Mouse (Mus musculus): ENCODE data around the gene Grem1. TPM values are rescaled to one million over a fixed set of nuclear protein-coding genes. Genes with fewer than 3 reads are reported as not detected.
A peak's percentile ranks its signal among the peaks of the same experiment; 100 is the strongest.

The Grem1 gene
- total RNA-seq, 2 experiments from 2014 or later, result not detected

DNA sequence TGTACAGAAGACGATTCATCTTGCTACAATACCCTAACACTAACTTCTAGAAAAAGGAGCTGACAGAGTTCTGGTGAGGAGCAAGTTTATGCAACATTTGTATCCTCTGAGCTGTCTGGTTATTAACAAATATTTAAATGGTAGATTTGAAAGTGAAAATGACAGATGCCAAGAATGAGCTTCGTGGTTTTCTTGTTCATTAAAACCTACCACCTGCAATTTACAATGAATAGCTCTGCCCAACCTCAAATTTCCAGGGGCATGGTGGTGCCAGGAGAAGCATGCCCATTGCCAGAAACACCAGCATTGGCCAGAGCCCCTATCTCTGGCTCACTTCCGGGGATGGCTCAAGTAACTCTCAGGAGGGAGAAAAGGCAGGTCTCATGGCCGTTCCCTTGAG is 23.1 kb upstream of the Grem1 start:
- Histone ChIP-seq H3K27ac (no peak overlapping the region), H3K4me3 (no peak overlapping the region)
- TF ChIP-seq CTCF (IDR thresholded peaks at IDR 0.05), result no peak
- no peak for DNase-seq
- intact Hi-C loops (cut with DNase I), result no loop called here

DNA sequence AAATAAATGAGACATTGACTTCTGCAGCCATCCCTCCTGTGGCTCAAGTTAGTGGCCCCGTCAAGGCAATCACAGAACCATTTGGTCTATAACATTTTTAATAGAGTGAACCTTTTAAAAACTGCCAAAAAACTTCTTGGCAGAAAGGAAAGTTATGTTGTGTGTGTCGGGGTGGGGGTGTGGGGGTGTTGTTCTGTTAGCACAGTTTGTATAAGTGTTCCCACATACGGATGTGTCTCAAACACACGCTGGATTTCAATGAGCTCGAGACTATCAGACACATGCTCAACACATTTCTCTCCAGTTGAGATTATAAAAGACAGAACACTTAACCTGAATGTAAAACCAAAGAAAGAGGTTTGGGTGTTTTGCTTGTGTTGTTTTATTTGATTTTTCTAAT is 22.7 kb upstream of the Grem1 start:
- intact Hi-C loops (cut with DNase I), result no loop called here
- Histone ChIP-seq H3K4me3 (no peak overlapping the region), H3K27ac (no peak overlapping the region)
- no peak for TF ChIP-seq CTCF (IDR thresholded peaks at IDR 0.05)
- no peak for DNase-seq

DNA sequence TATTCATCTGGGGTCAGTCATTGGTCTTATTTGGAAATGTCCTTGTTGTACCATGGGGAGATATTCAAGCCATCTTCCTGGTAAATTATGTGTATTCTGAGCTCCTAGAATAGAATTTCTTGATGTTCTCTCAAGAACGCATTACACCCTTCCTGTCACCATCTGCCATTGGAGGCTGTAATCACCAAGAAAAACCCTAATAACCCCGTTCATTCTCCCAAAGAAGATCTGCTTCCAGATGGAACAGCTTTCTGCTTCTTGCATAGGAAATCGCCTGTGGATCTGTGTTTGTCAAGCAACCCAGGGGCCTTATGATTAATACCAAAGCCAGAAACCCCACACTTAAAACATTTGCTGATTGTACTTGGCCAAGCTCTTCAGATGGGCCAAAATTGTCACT is 20.9 kb upstream of the Grem1 start:
- Histone ChIP-seq H3K27ac (no peak overlapping the region), H3K4me3 (no peak overlapping the region)
- intact Hi-C loops (cut with DNase I), result no loop called here
- no peak for DNase-seq
- no peak for TF ChIP-seq CTCF (IDR thresholded peaks at IDR 0.05)

DNA sequence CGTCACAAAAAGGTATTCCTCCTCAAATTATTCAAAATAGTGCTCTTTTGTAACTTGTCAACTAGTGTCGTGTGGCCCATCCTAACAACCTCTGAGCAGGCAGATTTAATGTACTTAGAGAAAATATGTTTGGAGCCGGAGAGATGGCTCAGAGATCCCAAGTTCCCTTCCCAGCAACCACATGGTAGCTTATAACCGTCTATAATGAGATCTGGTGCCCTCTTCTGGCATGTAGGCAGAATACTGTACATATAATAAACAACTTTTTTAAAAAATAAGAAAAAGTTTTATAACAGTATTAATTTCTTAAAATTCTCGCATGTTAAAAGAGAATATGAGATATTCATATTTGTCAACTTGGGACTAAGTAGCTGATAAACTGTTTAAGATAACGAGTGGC is 19.6 kb upstream of the Grem1 start:
- intact Hi-C loops (cut with DNase I), result no loop called here
- no peak overlapping the region for H3K4me3 ChIP-seq
- no peak overlapping the region for H3K27ac ChIP-seq
- no peak; the same call in 1 of the 2 replicates for TF ChIP-seq CTCF (IDR thresholded peaks at IDR 0.05)
- DNase-seq, result no peak

DNA sequence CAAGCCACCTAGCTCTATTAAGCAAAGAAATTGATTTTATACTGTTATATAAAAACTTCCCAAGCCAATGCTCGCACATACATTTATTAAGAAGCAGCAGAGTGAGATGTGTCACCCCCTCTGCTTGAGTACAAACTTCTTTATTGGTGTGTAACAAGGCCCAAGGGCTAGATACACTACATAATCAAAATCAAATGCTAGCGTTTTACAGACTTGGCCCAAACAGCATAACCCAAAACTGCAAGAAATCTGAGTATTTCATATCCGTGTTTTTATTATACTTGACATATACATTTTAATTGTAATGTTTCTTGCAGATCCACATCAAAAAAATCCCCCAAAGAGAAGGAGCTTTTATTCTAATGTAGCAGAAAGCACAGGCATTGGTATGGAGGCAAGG is 17.9 kb upstream of the Grem1 start:
- no peak overlapping the region for H3K27ac ChIP-seq
- TF ChIP-seq CTCF (IDR thresholded peaks at IDR 0.05), result no peak
- intact Hi-C loops (cut with DNase I), result no loop called here
- no peak overlapping the region for H3K4me3 ChIP-seq
- no peak for DNase-seq

DNA sequence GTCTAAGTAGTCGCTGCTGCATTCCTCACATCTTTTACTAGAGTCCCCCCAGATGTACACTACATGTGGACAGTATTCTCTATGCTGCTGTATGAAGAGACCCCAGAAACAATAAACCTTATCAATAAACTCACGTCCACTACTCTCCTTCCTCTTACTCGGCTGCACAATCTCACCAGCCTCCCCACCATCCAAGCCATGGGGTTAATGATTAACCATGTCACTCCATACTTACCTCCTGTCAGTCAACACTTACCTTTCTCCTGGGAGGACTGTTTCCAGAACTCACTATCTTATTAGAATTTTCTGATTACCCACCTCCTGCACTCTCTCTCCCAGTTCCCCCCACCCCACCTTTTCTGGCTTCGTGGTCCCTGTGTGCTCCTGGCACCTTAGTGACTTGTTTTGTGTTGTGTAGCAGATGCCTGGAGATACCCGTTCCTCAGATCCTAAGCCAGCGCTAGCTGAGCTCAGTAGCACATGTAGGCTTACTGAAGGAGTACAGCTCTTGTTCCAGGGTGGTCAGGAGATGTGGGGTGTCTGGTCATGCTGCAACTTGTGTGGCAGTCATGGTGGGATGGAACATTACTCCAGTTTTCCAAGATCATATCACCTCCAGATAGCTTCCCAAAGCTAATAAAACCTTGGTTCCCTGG is 15.8 kb upstream of the Grem1 start:
- DNase-seq, result no peak
- H3K4me3 ChIP-seq, result no peak overlapping the region
- H3K27ac ChIP-seq, result no peak overlapping the region
- TF ChIP-seq CTCF (IDR thresholded peaks at IDR 0.05), result no peak
- intact Hi-C loops (cut with DNase I), result no loop called here

DNA sequence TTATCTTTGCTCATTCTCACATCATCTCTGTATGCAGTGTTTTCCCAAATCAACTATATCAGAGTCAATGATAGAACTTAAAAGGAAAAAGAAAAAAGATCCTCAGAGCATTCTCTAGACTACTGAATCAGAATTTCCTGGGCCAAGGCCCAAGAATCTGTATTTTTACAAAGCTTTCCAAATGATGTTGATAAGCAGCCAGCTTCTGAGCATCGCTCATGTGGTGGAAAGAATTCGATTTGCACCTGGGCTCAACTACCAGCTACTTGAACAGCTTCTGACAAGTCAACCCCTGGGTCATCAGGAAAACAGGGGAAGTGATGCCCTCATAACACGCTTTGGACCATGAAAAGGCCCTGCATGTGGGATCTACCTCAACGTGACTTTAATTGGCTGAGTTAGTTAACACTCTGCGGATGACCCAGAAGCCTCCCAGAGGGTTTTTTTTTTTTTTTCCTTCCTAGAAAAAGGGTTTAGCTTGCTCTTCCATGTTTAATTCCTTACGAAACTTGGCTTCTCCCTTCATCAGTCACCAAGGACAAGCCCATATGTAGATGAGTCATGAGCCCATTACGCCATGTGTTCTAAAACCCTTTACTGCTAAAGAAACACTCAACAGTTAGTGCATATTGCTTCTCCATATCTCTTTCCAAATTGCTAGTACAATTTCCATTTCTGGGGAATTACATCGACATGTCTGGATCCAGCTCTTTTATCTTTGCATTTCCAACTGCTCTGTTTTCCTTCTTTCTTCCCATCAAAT is 10.3 kb upstream of the Grem1 start:
- intact Hi-C loops (cut with DNase I), result no loop called here
- DNase-seq, result no peak
- Histone ChIP-seq H3K27ac (no peak overlapping the region), H3K4me3 (no peak overlapping the region)
- TF ChIP-seq CTCF (IDR thresholded peaks at IDR 0.05), result no peak

DNA sequence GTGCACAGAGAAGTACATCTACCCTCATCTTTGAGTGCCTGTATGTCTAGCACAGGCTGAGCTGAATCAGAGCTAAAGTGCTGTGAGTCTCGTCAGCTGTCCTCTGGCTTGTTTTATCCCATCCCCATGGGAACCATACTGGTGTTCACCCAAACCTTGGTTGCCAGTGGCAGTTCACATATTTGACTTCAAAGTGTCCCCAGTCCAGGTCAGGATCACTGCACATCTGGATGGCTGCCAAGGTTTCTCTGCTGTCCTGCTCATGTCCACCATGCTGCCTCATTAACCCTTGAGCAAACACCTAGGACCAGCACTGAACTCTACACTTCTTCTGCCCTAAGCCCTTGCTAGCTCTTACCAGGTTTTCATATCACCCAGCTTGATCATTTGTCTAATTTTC is 7.4 kb upstream of the Grem1 start:
- Histone ChIP-seq H3K27ac (no peak overlapping the region), H3K4me3 (no peak overlapping the region)
- DNase-seq, result no peak
- intact Hi-C loops (cut with DNase I), result no loop called here
- no peak for TF ChIP-seq CTCF (IDR thresholded peaks at IDR 0.05)

DNA sequence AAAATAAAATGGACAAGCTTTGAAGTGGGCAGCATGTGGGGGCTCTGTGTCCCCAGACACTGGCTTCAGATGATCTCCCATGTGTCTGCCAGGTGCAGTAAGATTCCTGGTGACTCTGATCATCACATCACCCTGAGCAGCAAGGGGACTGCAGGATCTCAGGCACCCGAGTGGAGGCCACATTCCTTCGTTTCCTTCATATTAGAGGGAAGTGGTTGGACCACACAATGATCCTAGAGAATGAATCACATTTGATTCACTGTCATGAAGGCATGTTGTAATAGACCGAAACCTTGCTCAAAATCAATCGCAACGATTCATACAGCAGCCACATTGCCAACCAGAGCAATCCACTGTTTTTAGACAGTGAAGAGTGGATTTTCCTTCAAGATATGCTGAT is 6.5 kb upstream of the Grem1 start:
- no peak overlapping the region for H3K27ac ChIP-seq
- no peak for DNase-seq
- no peak for TF ChIP-seq CTCF (IDR thresholded peaks at IDR 0.05)
- no peak overlapping the region for H3K4me3 ChIP-seq
- intact Hi-C loops (cut with DNase I), result no loop called here

DNA sequence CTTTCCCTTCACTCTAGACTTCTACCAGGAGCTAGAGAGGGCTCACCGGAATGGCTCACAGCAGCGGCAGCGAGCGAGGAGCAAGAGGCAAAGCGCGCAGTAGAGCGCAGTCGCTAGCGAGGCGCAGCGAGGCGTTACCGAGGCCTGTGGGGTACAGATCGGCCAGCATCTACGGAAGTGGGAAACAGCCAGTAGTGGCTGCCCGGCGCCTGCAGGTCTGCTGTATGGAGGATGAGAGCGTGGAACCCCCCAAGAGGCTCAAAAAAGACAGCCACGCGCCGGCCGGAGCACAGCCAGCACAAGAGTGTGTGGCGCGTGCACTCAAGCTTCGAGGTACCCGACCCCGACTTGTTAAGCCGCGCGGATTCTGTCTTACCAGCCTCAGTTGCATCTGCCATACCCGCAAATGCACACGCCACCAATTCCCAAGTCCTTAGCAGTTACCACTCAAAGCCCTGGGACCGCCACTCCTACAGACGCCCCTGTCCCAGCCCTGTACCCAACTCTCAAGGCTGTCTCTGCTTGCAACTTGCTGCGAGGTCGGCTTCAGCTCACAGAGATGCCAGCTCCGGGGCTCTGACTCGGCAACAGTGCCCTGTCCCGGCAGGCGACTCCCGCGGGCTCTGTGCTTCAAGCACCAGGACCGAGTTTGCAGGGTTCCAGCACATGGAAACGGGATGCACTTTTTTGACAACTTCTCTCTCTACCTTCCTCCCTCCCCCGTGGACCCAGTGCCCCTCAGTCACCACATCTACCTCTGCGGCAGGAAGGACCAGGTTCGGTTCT is 728 bp downstream of the Grem1 start:
- Histone ChIP-seq H3K4me3 (peak overlapping the region; percentile 26), H3K27ac (no peak overlapping the region)
- no peak for TF ChIP-seq CTCF (IDR thresholded peaks at IDR 0.05)
- DNase-seq, result peak; percentile 16
- intact Hi-C loops (cut with DNase I), result no loop called here

DNA sequence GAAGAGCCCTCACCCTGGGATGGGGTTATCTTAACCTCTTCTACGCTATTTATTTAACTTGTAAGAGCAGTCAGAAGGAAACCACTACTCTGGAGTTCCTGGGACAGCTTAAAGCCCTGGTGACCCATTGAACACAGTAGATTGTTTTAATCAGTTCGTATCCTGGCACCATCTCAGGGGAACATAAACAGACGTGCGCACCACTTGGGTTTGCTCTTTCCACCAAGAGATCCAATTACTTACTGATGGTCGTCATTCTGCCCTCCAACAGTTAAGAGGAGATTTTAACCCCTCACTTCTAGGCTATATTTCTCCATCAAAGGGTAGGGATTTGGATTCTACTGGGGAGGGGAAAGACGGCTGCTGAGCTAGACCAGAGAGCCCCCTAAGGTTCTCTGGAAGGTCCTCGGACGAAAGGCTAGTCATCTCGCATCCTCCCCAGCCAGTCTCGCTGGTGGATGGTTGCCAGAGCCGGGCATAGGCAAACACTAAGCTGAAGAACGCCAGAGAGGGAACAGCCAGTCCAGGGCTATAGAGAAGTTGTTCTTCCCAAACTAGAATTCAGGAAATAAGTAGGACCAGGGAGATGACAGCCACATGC is 1.4 kb downstream of the Grem1 start:
- H3K4me3 ChIP-seq, result peak overlapping the region; percentile 26
- TF ChIP-seq CTCF (IDR thresholded peaks at IDR 0.05), result no peak
- intact Hi-C loops (cut with DNase I), result no loop called here
- DNase-seq, result peak; percentile 16
- no peak overlapping the region for H3K27ac ChIP-seq

DNA sequence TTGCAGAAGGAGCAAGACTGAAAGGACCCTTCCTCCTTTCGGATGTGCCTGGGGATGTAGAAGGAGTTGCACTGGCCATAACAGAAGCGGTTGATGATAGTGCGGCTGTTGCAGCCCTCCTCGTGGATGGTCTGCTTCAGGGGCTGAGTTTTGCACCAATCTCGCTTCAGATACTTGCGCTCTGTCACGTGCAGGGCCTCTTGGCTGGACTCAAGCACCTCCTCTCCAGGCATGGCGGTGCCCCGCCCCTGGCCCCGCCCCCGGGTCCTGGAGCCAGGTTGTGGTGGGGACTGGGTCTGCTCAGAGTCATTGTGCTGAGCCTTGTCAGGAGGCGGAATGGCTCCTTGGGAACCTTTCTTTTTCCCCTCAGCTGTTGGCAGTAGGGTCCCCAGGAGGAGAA is 8.7 kb downstream of the Grem1 start:
- H3K4me3 ChIP-seq, result no peak overlapping the region

DNA sequence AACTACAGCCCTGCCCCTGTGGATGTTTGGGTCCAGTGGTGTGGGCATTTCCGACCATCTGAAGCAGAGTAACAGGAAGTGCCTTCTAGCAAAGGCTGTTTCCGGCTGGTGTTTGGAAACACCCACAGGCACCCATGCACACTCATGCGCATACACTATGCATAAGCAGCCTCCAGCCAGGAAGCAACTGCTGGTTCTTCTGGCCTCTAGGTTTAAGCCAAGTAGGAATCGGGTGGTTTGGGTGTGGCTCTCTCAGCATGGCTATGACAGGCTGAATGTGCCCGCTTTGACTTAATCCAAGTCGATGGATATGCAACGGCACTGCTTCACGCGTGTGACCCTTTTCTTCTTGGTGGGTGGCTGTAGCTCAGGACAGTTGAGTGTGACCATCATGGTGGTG is 9.1 kb downstream of the Grem1 start:
- Histone ChIP-seq H3K4me3 (no peak overlapping the region), H3K27ac (no peak overlapping the region)
- intact Hi-C loops (cut with DNase I), result no loop called here
- TF ChIP-seq CTCF (IDR thresholded peaks at IDR 0.05), result no peak
- no peak for DNase-seq

More for the DNA sequence above, 8.7 kb downstream of the Grem1 start:
- DNase-seq, result no peak
- intact Hi-C loops (cut with DNase I), result no loop called here
- H3K27ac ChIP-seq, result no peak overlapping the region
- TF ChIP-seq CTCF (IDR thresholded peaks at IDR 0.05), result no peak

Measured in gastrocnemius, adult 2 months (tissue).